Mouse (Mus musculus): Measurements from ENCODE around the gene Itpkb.

- TF ChIP-seq CTCF (IDR thresholded peaks at IDR 0.05; ENCODE audit: low read depth) (no peak), EP300 (IDR thresholded peaks at IDR 0.05; ENCODE audit: low read depth) (no peak)
Observed at GRCm38 (mm10) chr1:180390746-180391574, 60.7 kb downstream of the Itpkb start.
